Mouse (Mus musculus): ENCODE results near the gene Prlr. TPM values are rescaled to one million over a fixed set of nuclear protein-coding genes. Genes with fewer than 3 reads are reported as not detected.

The Prlr gene
- 0.40 TPM in 2 replicates for polyA plus RNA-seq (2016; fragmentation: Nextera tagmentation; extraction: Ambion mirVana)

- WGBS: 2% methylated on average over 9 of the region's 9 CpGs
- Histone ChIP-seq H3K9ac (replicated peaks) (peak within 1 kb of the TSS; percentile 53), H3K27me3 (peaks cover 34% of the 10 kb centered on the region), H3K9me3 (no peaks in the 10 kb centered on the region), H3K36me3 (no peaks in the 10 kb centered on the region), H3K4me2 (peak within 1 kb of the TSS; percentile 74), H3K4me1 (replicated peaks) (peaks cover 14% of the 10 kb centered on the region), H3K27ac (no peak within 1 kb of the TSS), H3K4me3 (replicated peaks) (peak within 1 kb of the TSS; percentile 40)
- no peak; the same call in 1 of the 2 replicates for ATAC-seq (ENCODE audit: insufficient number of reproducible peaks, insufficient read depth, low FRiP score, low TSS enrichment, low read depth)
These were observed at the start of gene Prlr for GRCm38 (mm10) chr15:10177083-10177482. TSS of gene Prlr (plus strand) at chr15:10177238.

GRCm38 (mm10) chr15:10133781-10134180 lies 43.3 kb upstream of the Prlr start:
- 93% methylated on average over 2 of the region's 2 CpGs for WGBS

GRCm38 (mm10) chr15:10134889-10135288 lies 42.1 kb upstream of the Prlr start:
- 78% methylated on average over 4 of the region's 4 CpGs for WGBS
- H3K9ac ChIP-seq (replicated peaks): no peak overlapping the region
- no peak overlapping the region for H3K4me3 ChIP-seq (replicated peaks)
- H3K36me3 ChIP-seq: no peaks in the 10 kb centered on the region
- ATAC-seq (ENCODE audit: insufficient number of reproducible peaks, insufficient read depth, low FRiP score, low TSS enrichment, low read depth): no peak
- no peak overlapping the region for H3K4me2 ChIP-seq
- H3K9me3 ChIP-seq: no peaks in the 10 kb centered on the region
- H3K4me1 ChIP-seq (replicated peaks): no peaks in the 10 kb centered on the region
- H3K27me3 ChIP-seq: no peaks in the 10 kb centered on the region
- no peak overlapping the region for H3K27ac ChIP-seq

More at GRCm38 (mm10) chr15:10133781-10134180, 43.3 kb upstream of the Prlr start:
- no peaks in the 10 kb centered on the region for H3K27me3 ChIP-seq
- no peaks in the 10 kb centered on the region for H3K9me3 ChIP-seq
- H3K36me3 ChIP-seq: no peaks in the 10 kb centered on the region
- ATAC-seq (ENCODE audit: insufficient number of reproducible peaks, insufficient read depth, low FRiP score, low TSS enrichment, low read depth): no peak
- H3K9ac ChIP-seq (replicated peaks): no peak overlapping the region
- no peak overlapping the region for H3K4me3 ChIP-seq (replicated peaks)
- no peak overlapping the region for H3K27ac ChIP-seq
- no peaks in the 10 kb centered on the region for H3K4me1 ChIP-seq (replicated peaks)
- no peak overlapping the region for H3K4me2 ChIP-seq

GRCm38 (mm10) chr15:10144520-10144919 lies 32.5 kb upstream of the Prlr start:
- no peak overlapping the region for H3K4me2 ChIP-seq
- WGBS: 90% methylated on average over 5 of the region's 5 CpGs
- no peak overlapping the region for H3K27ac ChIP-seq
- no peak overlapping the region for H3K4me3 ChIP-seq (replicated peaks)
- no peaks in the 10 kb centered on the region for H3K36me3 ChIP-seq
- H3K9ac ChIP-seq (replicated peaks): no peak overlapping the region
- no peak for ATAC-seq (ENCODE audit: insufficient number of reproducible peaks, insufficient read depth, low FRiP score, low TSS enrichment, low read depth)
- H3K9me3 ChIP-seq: no peaks in the 10 kb centered on the region
- H3K4me1 ChIP-seq (replicated peaks): no peaks in the 10 kb centered on the region
- H3K27me3 ChIP-seq: no peaks in the 10 kb centered on the region

- 95% methylated on average over 4 of the region's 4 CpGs for WGBS
- Histone ChIP-seq H3K27me3 (no peaks in the 10 kb centered on the region), H3K4me1 (replicated peaks) (no peaks in the 10 kb centered on the region), H3K4me2 (no peak overlapping the region), H3K36me3 (no peaks in the 10 kb centered on the region), H3K9ac (replicated peaks) (no peak overlapping the region), H3K27ac (no peak overlapping the region), H3K9me3 (no peaks in the 10 kb centered on the region), H3K4me3 (replicated peaks) (no peak overlapping the region)
- ATAC-seq (ENCODE audit: insufficient number of reproducible peaks, insufficient read depth, low FRiP score, low TSS enrichment, low read depth): no peak
These were observed 28.8 kb upstream of the Prlr start for GRCm38 (mm10) chr15:10148196-10148595.

- no peak for ATAC-seq (ENCODE audit: insufficient number of reproducible peaks, insufficient read depth, low FRiP score, low TSS enrichment, low read depth)
- 87% methylated on average over 2 of the region's 2 CpGs for WGBS
- no peak overlapping the region for H3K4me3 ChIP-seq (replicated peaks)
- no peaks in the 10 kb centered on the region for H3K27me3 ChIP-seq
- no peaks in the 10 kb centered on the region for H3K36me3 ChIP-seq
- H3K27ac ChIP-seq: no peak overlapping the region
- no peaks in the 10 kb centered on the region for H3K4me1 ChIP-seq (replicated peaks)
- peaks cover under 1% of the 10 kb centered on the region; the same call in 1 of the 2 replicates for H3K9me3 ChIP-seq
- no peak overlapping the region for H3K4me2 ChIP-seq
- H3K9ac ChIP-seq (replicated peaks): no peak overlapping the region
These were observed 16.4 kb upstream of the Prlr start for GRCm38 (mm10) chr15:10160663-10161062.

- no peak overlapping the region for H3K9ac ChIP-seq (replicated peaks)
- H3K27me3 ChIP-seq: peaks cover 34% of the 10 kb centered on the region
These were observed 2.0 kb upstream of the Prlr start for GRCm38 (mm10) chr15:10175078-10175477.

GRCm38 (mm10) chr15:10175656-10176055 lies 1.4 kb upstream of the Prlr start:
- Histone ChIP-seq H3K9me3 (no peaks in the 10 kb centered on the region), H3K4me1 (replicated peaks) (peaks cover 14% of the 10 kb centered on the region), H3K27me3 (peaks cover 34% of the 10 kb centered on the region), H3K4me3 (replicated peaks) (no peak overlapping the region), H3K27ac (no peak overlapping the region), H3K4me2 (no peak overlapping the region), H3K36me3 (no peaks in the 10 kb centered on the region), H3K9ac (replicated peaks) (no peak overlapping the region)
- ATAC-seq (ENCODE audit: insufficient number of reproducible peaks, insufficient read depth, low FRiP score, low TSS enrichment, low read depth): no peak
- 50% methylated on average over 7 of the region's 7 CpGs for WGBS

More at GRCm38 (mm10) chr15:10175078-10175477, 2.0 kb upstream of the Prlr start:
- Histone ChIP-seq H3K4me1 (replicated peaks) (peaks cover 14% of the 10 kb centered on the region), H3K4me3 (replicated peaks) (no peak overlapping the region), H3K9me3 (no peaks in the 10 kb centered on the region), H3K27ac (no peak overlapping the region), H3K4me2 (no peak overlapping the region), H3K36me3 (no peaks in the 10 kb centered on the region)
- WGBS: 68% methylated on average over 6 of the region's 6 CpGs
- no peak for ATAC-seq (ENCODE audit: insufficient number of reproducible peaks, insufficient read depth, low FRiP score, low TSS enrichment, low read depth)

GRCm38 (mm10) chr15:10177519-10178130 lies 587 bp downstream of the Prlr start:
- H3K27me3 ChIP-seq: peaks cover 34% of the 10 kb centered on the region
- H3K4me2 ChIP-seq: peak overlapping the region; percentile 74
- no peak for ATAC-seq (ENCODE audit: insufficient number of reproducible peaks, insufficient read depth, low FRiP score, low TSS enrichment, low read depth)
- peak overlapping the region; percentile 53 for H3K9ac ChIP-seq (replicated peaks)
- peaks cover 14% of the 10 kb centered on the region for H3K4me1 ChIP-seq (replicated peaks)
- peak overlapping the region; percentile 40 for H3K4me3 ChIP-seq (replicated peaks)
- no peaks in the 10 kb centered on the region for H3K36me3 ChIP-seq
- 1% methylated on average over 30 of the region's 30 CpGs for WGBS
- H3K9me3 ChIP-seq: no peaks in the 10 kb centered on the region
- H3K27ac ChIP-seq: no peak overlapping the region

GRCm38 (mm10) chr15:10178131-10178566 lies 1.1 kb downstream of the Prlr start:
- WGBS: 6% methylated on average over 10 of the region's 10 CpGs
- Histone ChIP-seq H3K4me1 (replicated peaks) (peaks cover 14% of the 10 kb centered on the region), H3K4me2 (peak overlapping the region; percentile 74), H3K9ac (replicated peaks) (peak overlapping the region; percentile 53), H3K36me3 (no peaks in the 10 kb centered on the region), H3K4me3 (replicated peaks) (peak overlapping the region; percentile 40), H3K9me3 (no peaks in the 10 kb centered on the region), H3K27me3 (peaks cover 34% of the 10 kb centered on the region), H3K27ac (no peak overlapping the region)
- no peak for ATAC-seq (ENCODE audit: insufficient number of reproducible peaks, insufficient read depth, low FRiP score, low TSS enrichment, low read depth)

- H3K36me3 ChIP-seq: no peaks in the 10 kb centered on the region
- H3K9ac ChIP-seq (replicated peaks): no peak overlapping the region
- no peak for ATAC-seq (ENCODE audit: insufficient number of reproducible peaks, insufficient read depth, low FRiP score, low TSS enrichment, low read depth)
- no peak overlapping the region for H3K27ac ChIP-seq
- H3K4me2 ChIP-seq: no peak overlapping the region
- H3K27me3 ChIP-seq: peaks cover 34% of the 10 kb centered on the region
- WGBS: 90% methylated on average over 4 of the region's 4 CpGs
- peaks cover 14% of the 10 kb centered on the region for H3K4me1 ChIP-seq (replicated peaks)
- H3K9me3 ChIP-seq: no peaks in the 10 kb centered on the region
- H3K4me3 ChIP-seq (replicated peaks): no peak overlapping the region
These were observed 3.7 kb downstream of the Prlr start for GRCm38 (mm10) chr15:10180694-10181093.

GRCm38 (mm10) chr15:10192101-10192630 lies 15.1 kb downstream of the Prlr start:
- Histone ChIP-seq H3K27ac (no peak overlapping the region), H3K4me2 (no peak overlapping the region), H3K27me3 (no peaks in the 10 kb centered on the region), H3K4me1 (replicated peaks) (no peaks in the 10 kb centered on the region), H3K9ac (replicated peaks) (no peak overlapping the region), H3K36me3 (no peaks in the 10 kb centered on the region), H3K4me3 (replicated peaks) (no peak overlapping the region), H3K9me3 (no peaks in the 10 kb centered on the region)
- no peak for ATAC-seq (ENCODE audit: insufficient number of reproducible peaks, insufficient read depth, low FRiP score, low TSS enrichment, low read depth)
- WGBS: 87% methylated on average over 6 of the region's 6 CpGs

All from limb, embryonic 12.5 days (tissue).